Mouse (Mus musculus): Measurements from ENCODE around the gene Cd82. TPM values are rescaled to one million over a fixed set of nuclear protein-coding genes. Genes with fewer than 3 reads are reported as not detected.

Gene Cd82
- polyA plus RNA-seq, 1 experiment from 2014 or later: 12.9 TPM

DNA sequence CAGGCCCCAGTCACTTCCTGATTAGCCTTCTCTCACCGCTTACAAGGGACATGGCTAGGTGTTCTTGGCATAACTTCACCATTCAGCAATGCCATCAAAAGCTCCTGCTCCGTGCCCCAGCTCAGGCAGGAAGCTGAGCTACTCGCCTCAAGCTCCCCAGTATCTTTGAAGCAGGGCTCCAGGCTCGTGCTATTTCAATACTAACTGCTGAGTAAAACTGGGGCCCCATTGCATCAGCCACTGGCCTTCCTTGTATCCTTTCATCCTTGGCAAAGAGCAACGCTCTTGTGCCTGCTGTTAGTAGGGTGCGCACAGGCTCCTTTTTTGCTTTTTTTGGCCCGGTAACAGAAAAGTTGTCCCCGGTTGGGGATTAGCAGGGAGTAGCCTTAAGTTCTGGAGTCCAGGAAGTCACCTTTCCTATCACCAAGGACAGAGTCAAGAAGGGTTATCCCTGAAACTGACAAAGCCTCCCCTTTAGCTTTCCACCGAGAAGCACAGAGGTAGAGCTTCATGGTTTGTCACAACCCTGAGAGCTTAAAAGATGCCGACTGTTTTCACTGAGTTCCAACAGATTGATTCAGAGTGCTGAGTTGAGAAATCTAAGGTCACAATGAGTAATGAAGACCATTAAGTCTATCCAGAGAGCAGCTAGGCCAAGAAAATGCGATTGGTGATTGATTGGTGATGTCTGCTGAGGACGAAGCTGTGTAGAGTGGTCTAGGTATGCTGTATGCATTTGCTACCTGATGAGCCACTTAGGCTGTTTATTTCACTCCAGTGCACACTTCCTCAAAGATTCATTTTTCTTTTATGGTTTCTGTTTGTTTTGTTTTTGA is 45.8 kb downstream of the Cd82 start:
- Histone ChIP-seq H3K36me3 (no peaks in the 10 kb centered on the region), H3K4me3 (no peak overlapping the region), H3K27ac (no peak overlapping the region), H3K27me3 (ENCODE audit: insufficient read depth, poor library complexity, severe bottlenecking) (peaks cover 44% of the 10 kb centered on the region), H3K4me1 (peaks cover 36% of the 10 kb centered on the region), H3K9me3 (no peaks in the 10 kb centered on the region)
- DNase-seq (ENCODE audit: low spot score): no peak
- WGBS: 70% methylated on average over 12 of the region's 12 CpGs

DNA sequence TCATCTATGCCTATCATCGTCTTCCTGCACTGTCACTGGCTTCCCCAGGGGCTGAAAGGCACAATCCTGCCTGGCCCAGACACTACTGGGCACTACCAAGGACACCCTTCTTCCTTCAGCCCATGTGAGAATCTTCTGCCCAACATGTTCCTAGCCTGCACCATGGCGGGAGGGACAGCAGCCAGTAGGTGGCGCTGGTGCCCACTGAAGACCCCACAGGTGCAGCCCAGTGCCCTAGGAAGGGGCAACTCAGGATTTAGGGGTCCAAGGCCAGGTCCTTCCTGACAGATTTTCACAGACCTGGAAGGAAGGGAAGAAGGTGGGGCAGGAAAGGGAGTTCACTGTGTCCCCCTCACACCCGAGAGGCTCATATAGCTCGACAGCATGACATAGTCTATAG is 47.7 kb downstream of the Cd82 start:
- DNase-seq (ENCODE audit: low spot score): no peak
- WGBS: 49% methylated on average over 5 of the region's 5 CpGs
- H3K4me1 ChIP-seq: peaks cover 41% of the 10 kb centered on the region
- no peak overlapping the region for H3K27ac ChIP-seq
- H3K36me3 ChIP-seq: no peaks in the 10 kb centered on the region
- H3K27me3 ChIP-seq (ENCODE audit: insufficient read depth, poor library complexity, severe bottlenecking): peaks cover 36% of the 10 kb centered on the region
- no peak overlapping the region for H3K4me3 ChIP-seq
- H3K9me3 ChIP-seq: no peaks in the 10 kb centered on the region

DNA sequence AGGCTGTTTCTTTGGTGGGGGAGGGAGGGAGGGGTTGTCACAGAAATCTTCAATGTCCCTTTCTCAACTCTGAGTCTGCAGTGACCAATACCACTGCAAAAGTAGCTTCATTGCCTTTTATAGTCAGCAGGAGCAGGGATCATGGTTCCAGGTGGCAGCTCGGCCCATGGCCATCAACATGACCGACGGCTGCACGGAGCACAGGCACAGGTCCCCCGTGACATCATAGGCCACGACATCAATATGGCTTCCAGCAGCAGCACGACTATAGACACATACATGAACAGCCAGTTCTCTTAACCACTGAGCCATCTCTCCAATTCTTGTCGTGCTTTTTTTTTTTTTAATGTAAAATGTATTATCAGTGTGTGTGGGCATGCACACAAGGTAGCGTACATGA is 48.8 kb downstream of the Cd82 start:
- Histone ChIP-seq H3K4me3 (no peak overlapping the region), H3K27ac (no peak overlapping the region), H3K4me1 (peaks cover 36% of the 10 kb centered on the region), H3K27me3 (ENCODE audit: insufficient read depth, poor library complexity, severe bottlenecking) (peaks cover 36% of the 10 kb centered on the region), H3K9me3 (no peaks in the 10 kb centered on the region), H3K36me3 (no peaks in the 10 kb centered on the region)
- WGBS: 79% methylated on average over 9 of the region's 9 CpGs
- no peak for DNase-seq (ENCODE audit: low spot score)

DNA sequence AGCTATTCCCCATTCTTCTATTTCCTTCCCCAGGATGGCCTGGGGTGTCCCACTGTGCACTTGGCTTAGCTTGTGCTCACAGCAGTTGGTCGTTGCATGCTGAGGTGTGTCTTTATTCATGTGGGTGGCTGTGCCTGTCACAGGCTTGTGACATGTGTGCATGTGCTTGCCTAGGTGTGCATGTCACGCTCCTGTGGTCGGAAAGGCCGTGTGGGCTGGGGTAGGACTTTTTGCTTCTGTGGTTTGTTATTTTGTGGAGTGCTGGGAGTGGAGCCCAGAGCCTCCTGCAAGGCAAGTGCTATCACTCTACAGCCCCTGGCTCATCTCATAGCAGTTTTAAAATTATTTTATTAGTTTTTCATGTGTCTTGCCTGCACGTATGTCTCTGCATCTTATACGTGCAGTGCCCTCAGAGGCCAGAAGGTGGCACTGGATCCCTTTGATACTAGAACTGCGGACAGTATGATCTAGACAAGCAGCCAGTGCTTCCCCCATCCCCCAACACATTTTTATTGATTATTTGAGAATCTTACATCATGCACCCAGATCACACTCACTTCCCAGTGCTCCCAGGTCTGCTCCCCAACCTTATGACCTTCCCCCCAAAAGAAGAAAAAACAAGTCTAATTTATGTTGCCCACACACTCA is 49.4 kb downstream of the Cd82 start:
- peaks cover 40% of the 10 kb centered on the region for H3K27me3 ChIP-seq (ENCODE audit: insufficient read depth, poor library complexity, severe bottlenecking)
- H3K9me3 ChIP-seq: no peaks in the 10 kb centered on the region
- no peak overlapping the region for H3K4me3 ChIP-seq
- no peaks in the 10 kb centered on the region for H3K36me3 ChIP-seq
- peaks cover 34% of the 10 kb centered on the region for H3K4me1 ChIP-seq
- DNase-seq (ENCODE audit: low spot score): no peak
- 52% methylated on average over 7 of the region's 7 CpGs for WGBS
- H3K27ac ChIP-seq: no peak overlapping the region

DNA sequence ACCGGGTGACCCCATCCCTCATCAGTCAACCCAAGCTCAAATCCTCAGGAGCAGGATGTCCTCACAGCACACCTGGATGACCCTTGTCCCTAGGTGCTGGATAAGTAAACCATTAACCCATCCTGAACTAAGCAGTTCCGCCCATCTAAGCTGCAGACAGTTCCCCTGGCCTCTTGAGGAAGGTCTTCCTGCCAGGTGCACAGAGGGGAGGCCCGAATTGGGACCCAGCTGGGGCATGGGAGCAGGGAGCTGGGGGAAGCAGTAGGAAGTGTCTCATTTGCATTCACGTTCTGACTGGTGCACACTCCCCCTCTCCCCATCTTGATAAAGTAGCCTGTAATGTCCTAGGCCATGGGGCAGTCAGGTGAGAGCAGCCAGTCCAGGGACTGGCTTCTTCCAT is 50.8 kb downstream of the Cd82 start:
- Histone ChIP-seq H3K4me3 (no peak overlapping the region), H3K36me3 (no peaks in the 10 kb centered on the region), H3K27ac (no peak overlapping the region), H3K27me3 (ENCODE audit: insufficient read depth, poor library complexity, severe bottlenecking) (peaks cover 40% of the 10 kb centered on the region), H3K4me1 (peaks cover 28% of the 10 kb centered on the region), H3K9me3 (no peaks in the 10 kb centered on the region)
- WGBS: 65% methylated on average over 4 of the region's 4 CpGs
- DNase-seq (ENCODE audit: low spot score): no peak

DNA sequence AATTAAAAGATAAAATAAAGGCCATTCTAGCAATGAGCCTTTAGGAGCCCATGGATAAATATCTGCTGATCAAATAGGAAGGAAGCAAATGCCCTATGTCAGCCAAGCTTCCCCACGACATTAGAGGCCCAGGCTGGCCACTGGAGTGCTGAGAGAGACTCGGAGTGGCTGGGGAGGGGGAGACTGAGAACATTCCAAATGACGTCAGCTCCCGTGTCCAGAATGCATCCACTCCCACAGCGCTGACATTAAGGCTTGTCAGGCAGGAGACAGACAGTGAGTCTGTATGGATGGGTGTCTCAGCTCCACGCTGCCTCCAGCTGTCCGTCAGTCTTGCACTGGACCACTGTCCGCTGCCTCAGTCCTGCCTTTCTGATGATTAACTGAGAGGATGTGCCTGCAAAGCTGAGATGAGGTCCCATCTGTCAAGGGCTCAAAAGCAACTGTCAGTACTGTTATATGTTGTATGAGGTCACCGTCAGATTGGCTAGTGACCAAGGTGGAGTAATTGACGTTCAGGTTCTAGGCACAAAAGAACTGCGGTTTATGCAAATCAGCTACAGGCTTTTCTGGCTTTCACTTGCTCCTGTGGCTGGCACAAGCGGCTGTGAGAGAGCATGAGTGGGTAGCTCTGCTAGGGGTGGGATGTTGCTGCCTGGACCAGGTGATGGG is 51.9 kb downstream of the Cd82 start:
- Histone ChIP-seq H3K27me3 (ENCODE audit: insufficient read depth, poor library complexity, severe bottlenecking) (peaks cover 39% of the 10 kb centered on the region), H3K4me3 (no peak overlapping the region), H3K27ac (no peak overlapping the region), H3K9me3 (no peaks in the 10 kb centered on the region), H3K4me1 (peaks cover 21% of the 10 kb centered on the region), H3K36me3 (no peaks in the 10 kb centered on the region)
- no peak for DNase-seq (ENCODE audit: low spot score)
- 48% methylated on average over 12 of the region's 12 CpGs for WGBS

DNA sequence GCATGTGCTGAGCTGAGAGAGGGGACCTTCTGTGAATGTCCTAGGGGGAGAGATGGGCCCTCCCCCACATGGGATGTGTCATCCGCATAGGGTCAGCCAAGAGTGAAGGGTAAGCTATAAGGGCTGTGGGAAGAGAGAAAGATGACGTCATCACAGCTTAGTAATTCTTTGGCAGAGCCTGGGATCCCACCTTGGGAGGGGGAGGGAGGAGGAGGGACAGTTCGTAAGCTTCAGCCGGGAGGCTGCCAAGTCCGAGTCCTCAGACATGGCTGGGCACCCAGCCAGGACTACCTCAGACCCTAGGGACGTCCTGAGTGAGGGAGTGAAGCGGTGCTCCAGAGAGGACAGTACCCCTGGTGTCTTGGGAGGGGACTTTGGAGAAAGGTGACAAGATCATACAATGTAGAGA is 57.9 kb downstream of the Cd82 start:
- WGBS: 44% methylated on average over 7 of the region's 7 CpGs
- Histone ChIP-seq H3K36me3 (no peaks in the 10 kb centered on the region), H3K27ac (no peak overlapping the region), H3K4me3 (no peak overlapping the region), H3K9me3 (no peaks in the 10 kb centered on the region), H3K27me3 (ENCODE audit: insufficient read depth, poor library complexity, severe bottlenecking) (peaks cover 27% of the 10 kb centered on the region), H3K4me1 (peaks cover 12% of the 10 kb centered on the region)
- DNase-seq (ENCODE audit: low spot score): no peak

DNA sequence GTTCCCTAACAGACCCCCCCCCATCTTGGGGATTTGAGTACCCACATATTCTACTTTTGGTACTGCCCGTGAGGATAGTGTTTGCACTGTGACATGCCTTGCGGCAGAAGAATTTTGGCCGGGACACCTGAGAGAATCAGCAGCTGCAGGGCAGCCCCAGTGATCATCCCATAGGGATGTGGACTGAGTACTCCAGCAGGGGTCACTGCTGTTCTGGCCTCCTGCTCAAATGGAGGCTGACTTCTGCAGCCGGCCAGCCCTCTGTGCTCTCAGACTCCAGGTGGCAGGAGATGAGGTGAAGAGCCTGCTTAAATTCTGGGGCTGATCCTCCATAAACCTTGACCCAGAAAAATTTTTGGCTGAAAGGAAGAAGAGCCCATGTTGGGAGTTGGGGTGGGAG is 58.8 kb downstream of the Cd82 start:
- Histone ChIP-seq H3K9me3 (no peaks in the 10 kb centered on the region), H3K36me3 (no peaks in the 10 kb centered on the region), H3K4me3 (no peak overlapping the region), H3K27me3 (ENCODE audit: insufficient read depth, poor library complexity, severe bottlenecking) (peaks cover 18% of the 10 kb centered on the region), H3K4me1 (peaks cover 12% of the 10 kb centered on the region), H3K27ac (no peak overlapping the region)
- 34% methylated on average over 4 of the region's 4 CpGs for WGBS
- DNase-seq (ENCODE audit: low spot score): no peak

DNA sequence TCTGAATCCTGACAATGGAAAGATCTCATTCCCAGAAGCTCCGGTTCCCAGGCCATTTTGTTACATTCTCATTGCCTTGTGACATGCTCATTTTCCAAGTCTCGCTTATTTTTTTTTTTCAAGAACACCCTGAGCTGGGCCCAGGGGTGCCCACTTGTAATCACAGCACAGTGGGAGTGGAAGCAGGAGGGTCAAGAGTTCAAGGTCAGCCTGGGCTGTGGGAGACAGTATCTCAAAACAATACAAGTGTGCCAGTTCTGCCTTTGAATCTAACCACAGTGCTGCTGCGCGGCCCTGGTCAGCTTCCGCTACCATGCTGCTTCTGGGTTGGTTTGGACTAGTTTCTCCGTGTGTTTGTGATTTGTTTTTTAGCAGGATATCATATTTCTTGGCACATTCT is 59.7 kb downstream of the Cd82 start:
- Histone ChIP-seq H3K36me3 (no peaks in the 10 kb centered on the region), H3K27ac (no peak overlapping the region), H3K4me3 (no peak overlapping the region), H3K27me3 (ENCODE audit: insufficient read depth, poor library complexity, severe bottlenecking) (peaks cover 12% of the 10 kb centered on the region; the same call in 1 of the 2 replicates), H3K9me3 (no peaks in the 10 kb centered on the region), H3K4me1 (peaks cover 12% of the 10 kb centered on the region)
- no peak for DNase-seq (ENCODE audit: low spot score)
- 80% methylated on average over 6 of the region's 6 CpGs for WGBS

DNA sequence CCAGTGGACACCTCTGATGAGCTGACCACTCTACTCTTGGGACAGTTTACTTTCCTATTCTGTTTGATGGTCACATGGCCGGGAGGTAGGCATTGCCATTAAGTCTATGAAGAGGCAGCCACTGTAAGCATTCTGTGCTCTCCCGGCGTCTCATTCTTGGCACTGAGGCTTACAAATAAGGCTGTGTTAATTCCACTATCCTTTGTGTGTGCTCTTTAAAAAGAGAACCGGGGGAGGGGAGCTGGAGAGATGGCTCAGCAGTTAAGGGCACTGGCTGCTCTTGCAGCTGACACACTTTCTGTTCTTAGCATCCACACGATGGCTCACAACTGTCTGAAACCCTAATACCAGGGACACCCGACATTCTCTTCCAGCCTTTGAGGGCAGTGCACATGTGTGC is 71.7 kb downstream of the Cd82 start:
- WGBS: 66% methylated on average over 6 of the region's 6 CpGs
- Histone ChIP-seq H3K4me1 (peaks cover 10% of the 10 kb centered on the region), H3K36me3 (no peaks in the 10 kb centered on the region), H3K27ac (no peak overlapping the region), H3K27me3 (ENCODE audit: insufficient read depth, poor library complexity, severe bottlenecking) (peaks cover 12% of the 10 kb centered on the region; the same call in 1 of the 2 replicates), H3K9me3 (no peaks in the 10 kb centered on the region), H3K4me3 (no peak overlapping the region)
- no peak for DNase-seq (ENCODE audit: low spot score)

DNA sequence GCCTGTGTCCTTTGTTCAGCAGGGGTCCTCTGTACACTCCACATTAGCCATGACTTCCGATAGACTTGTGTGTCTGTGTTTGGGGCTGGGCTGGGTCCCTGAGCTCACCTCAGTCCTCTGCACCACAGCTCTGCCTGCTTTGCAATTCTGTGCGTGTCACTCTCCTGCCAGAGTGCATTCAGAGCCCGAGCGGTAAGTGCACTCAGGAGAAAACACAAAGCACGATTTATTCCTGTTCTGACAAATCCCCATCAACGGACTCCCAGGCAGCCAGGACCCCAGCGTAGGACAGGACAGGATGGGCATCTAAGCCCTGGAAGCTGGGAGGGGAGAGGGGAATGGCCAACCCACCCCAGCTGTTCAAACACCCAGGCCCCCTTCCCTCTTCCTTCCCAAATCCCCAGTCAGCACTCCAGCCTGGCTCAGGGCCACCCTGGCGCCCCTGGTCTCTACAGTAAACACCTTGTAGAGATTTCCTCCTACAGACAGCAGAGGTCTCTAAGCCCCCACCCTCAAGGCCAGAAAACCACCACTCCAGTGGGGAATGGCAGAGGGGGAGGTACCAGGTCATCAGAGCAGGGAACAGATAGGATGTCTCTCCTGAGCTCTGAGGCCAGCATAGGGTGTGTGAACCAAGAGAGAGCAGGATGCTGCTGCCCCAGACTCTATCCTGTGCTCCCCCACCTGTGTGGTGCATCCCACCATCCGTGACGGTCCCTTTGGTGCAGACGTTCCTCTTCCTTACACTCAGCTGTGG is 72.6 kb downstream of the Cd82 start:
- Histone ChIP-seq H3K4me3 (no peak overlapping the region), H3K27ac (no peak overlapping the region), H3K36me3 (no peaks in the 10 kb centered on the region), H3K27me3 (ENCODE audit: insufficient read depth, poor library complexity, severe bottlenecking) (peaks cover 12% of the 10 kb centered on the region; the same call in 1 of the 2 replicates), H3K4me1 (peaks cover 10% of the 10 kb centered on the region), H3K9me3 (no peaks in the 10 kb centered on the region)
- DNase-seq (ENCODE audit: low spot score): no peak
- 42% methylated on average over 11 of the region's 11 CpGs for WGBS

DNA sequence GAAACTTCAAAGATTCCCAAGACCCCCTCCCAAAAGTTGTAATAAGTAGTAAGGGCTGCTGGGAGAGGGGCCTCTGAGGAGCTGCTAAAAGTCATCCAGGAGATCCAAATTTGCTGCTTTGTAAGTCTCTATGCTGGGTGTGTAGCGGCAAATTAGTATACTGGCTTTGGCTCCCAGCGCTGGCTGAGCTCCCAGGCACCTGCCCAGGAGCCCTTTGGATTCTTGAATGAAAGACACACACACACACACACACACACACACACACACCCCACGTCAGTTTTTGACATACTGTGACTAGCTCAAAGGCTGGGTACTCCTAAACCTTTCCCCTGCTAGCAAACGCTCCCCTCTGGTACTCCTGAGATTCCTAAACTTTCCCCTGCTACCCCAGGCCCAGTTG is 76.0 kb downstream of the Cd82 start:
- Histone ChIP-seq H3K27ac (no peak overlapping the region), H3K4me1 (peaks cover 18% of the 10 kb centered on the region), H3K4me3 (no peak overlapping the region), H3K9me3 (no peaks in the 10 kb centered on the region), H3K36me3 (no peaks in the 10 kb centered on the region), H3K27me3 (ENCODE audit: insufficient read depth, poor library complexity, severe bottlenecking) (peaks cover 12% of the 10 kb centered on the region; the same call in 1 of the 2 replicates)
- DNase-seq (ENCODE audit: low spot score): no peak
- 67% methylated on average over 4 of the region's 4 CpGs for WGBS

Measured in heart, embryonic 10.5 days (tissue).